ENCODE assay signal across 10 mouse cellular contexts in the genomic region with DNA sequence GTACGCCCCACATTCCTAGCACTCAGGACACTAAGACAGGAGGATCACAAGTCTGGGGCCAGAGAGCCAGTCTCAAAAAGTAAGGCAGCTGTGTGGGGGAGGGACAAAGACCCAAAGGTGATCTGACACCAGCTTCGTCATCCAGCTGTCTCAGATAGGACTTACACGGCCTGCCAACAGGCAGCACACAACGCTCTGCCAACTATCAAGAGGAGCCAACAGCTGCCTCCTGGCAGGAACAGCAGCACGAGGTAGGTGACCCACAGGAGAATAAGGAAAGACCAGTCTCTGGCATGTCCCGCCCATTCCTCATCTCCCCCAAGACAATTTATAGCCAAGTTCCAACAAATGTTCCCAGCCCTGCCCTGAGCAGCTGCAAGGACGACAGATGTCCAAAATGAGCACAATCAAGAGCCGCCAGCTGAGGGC. TPM values are rescaled to one million over a fixed set of nuclear protein-coding genes. Genes with fewer than 3 reads are reported as not detected.
DNase-seq lines count a peak whose midpoint lies in the region; ATAC-seq and TF ChIP-seq lines count a peak whose summit lies in the region.
"Had no signal": no experiment of that assay in that cellular context is flagged by ENCODE, and none has a peak within 500 bp of the region (broad histone marks: within the 10 kb centered on the region; RNA-seq: fewer than 3 reads in every experiment).

No protein-coding gene starts in this region.

- WGBS in heart, embryonic 13.5 days: 23% methylated on average over 8 of the region's 8 CpGs
- WGBS in lung, postnatal 0 days: 33% methylated on average over 8 of the region's 8 CpGs
- WGBS in forebrain, embryonic 14.5 days: 83% methylated on average over 8 of the region's 8 CpGs

- peak overlapping the region; percentile 76 for H3K9ac ChIP-seq in heart, embryonic 13.5 days
- H3K9ac ChIP-seq in lung, postnatal 0 days (replicated peaks; ENCODE audit: low read depth): no peak overlapping the region
- H3K9ac ChIP-seq in forebrain, embryonic 14.5 days (ENCODE audit: low read length): no peak overlapping the region
- H3K9ac ChIP-seq: midbrain, embryonic 12.5 days had no signal

- intact Hi-C loops in left cerebral cortex, postnatal 10 days (cut with DNase I): no loop called here

- H3K4me1 ChIP-seq in brown adipose tissue, adult 24 weeks (ENCODE audit: control insufficient read depth, insufficient read depth, insufficient read length, low read length): peaks cover 58% of the 10 kb centered on the region
- H3K4me1 ChIP-seq in heart, embryonic 13.5 days: peaks cover 99% of the 10 kb centered on the region
- H3K4me1 ChIP-seq in lung, postnatal 0 days (ENCODE audit: insufficient read depth, low read depth, low read length): peaks cover 43% of the 10 kb centered on the region
- no peaks in the 10 kb centered on the region for H3K4me1 ChIP-seq in forebrain, embryonic 14.5 days (ENCODE audit: control insufficient read depth, insufficient read depth, low read length)
- H3K4me1 ChIP-seq: midbrain, embryonic 12.5 days had no signal

- H3K36me3 ChIP-seq in heart, embryonic 13.5 days: peaks cover 89% of the 10 kb centered on the region
- H3K36me3 ChIP-seq in lung, postnatal 0 days (ENCODE audit: insufficient read depth, low read length): no peaks in the 10 kb centered on the region
- 0 out of 2 replicates have a peak, but pooled peaks cover 3% of the 10 kb centered on the region for H3K36me3 ChIP-seq in forebrain, embryonic 14.5 days (ENCODE audit: control insufficient read depth, insufficient read depth, low read length)
- H3K36me3 ChIP-seq: midbrain, embryonic 12.5 days had no signal

- TF ChIP-seq CTCF in lung, postnatal 0 days (IDR thresholded peaks at IDR 0.05): no peak; the same call in 1 of the 2 replicates

- no peak for TF ChIP-seq EP300 in lung, postnatal 0 days (IDR thresholded peaks at IDR 0.05)

- no peak for ATAC-seq in heart, embryonic 13.5 days (ENCODE audit: extremely low read depth, insufficient number of reproducible peaks, low FRiP score, low TSS enrichment)
- ATAC-seq in lung, postnatal 0 days: peak; percentile 43
- no peak for ATAC-seq in forebrain, embryonic 14.5 days

- H3K4me2 ChIP-seq in heart, embryonic 13.5 days: peak overlapping the region; percentile 76
- H3K4me2 ChIP-seq in lung, postnatal 0 days (replicated peaks; ENCODE audit: low read depth, low read length): no peak overlapping the region
- no peak overlapping the region for H3K4me2 ChIP-seq in forebrain, embryonic 14.5 days (ENCODE audit: low read length)
- H3K4me2 ChIP-seq: midbrain, embryonic 12.5 days had no signal

- H3K27ac ChIP-seq in brown adipose tissue, adult 24 weeks (replicated peaks; ENCODE audit: low read depth, low read length): peak overlapping the region; percentile 43
- peak overlapping the region; percentile 87 for H3K27ac ChIP-seq in heart, embryonic 13.5 days (replicated peaks)
- peak overlapping the region; percentile 52 for H3K27ac ChIP-seq in lung, postnatal 0 days (ENCODE audit: low read length)
- H3K27ac ChIP-seq in forebrain, embryonic 14.5 days (ENCODE audit: low read depth, low read length): no peak overlapping the region
- H3K27ac ChIP-seq: midbrain, embryonic 12.5 days had no signal

- peak; percentile 28 for DNase-seq in kidney, adult 9 months
- DNase-seq in kidney, adult 8-10 months: no peak
- DNase-seq in lung, postnatal 0 days (ENCODE audit: low spot score): peak; percentile 67
- DNase-seq in forebrain, embryonic 14.5 days (ENCODE audit: low spot score): no peak
- no peak for DNase-seq in frontal cortex, adult 2 months (ENCODE audit: extremely low spot score in 1 of 2, low spot score in 1 of 2)
- no peak for DNase-seq in left cerebral cortex, postnatal 10 days (ENCODE audit: extremely low spot score in 1 of 2, low spot score in 2 of 2)

- H3K4me3 ChIP-seq in brown adipose tissue, adult 24 weeks (ENCODE audit: insufficient read depth, low read depth, low read length): no peak overlapping the region
- peak overlapping the region; percentile 82 for H3K4me3 ChIP-seq in heart, embryonic 13.5 days
- no peak overlapping the region for H3K4me3 ChIP-seq in lung, postnatal 0 days (ENCODE audit: low read depth, low read length)
- no peak overlapping the region for H3K4me3 ChIP-seq in forebrain, embryonic 14.5 days (ENCODE audit: low read depth, low read length)
- H3K4me3 ChIP-seq: midbrain, embryonic 12.5 days had no signal

- no peaks in the 10 kb centered on the region for H3K27me3 ChIP-seq in heart, embryonic 13.5 days (replicated peaks)
- H3K27me3 ChIP-seq in lung, postnatal 0 days (replicated peaks; ENCODE audit: insufficient read depth, low read length): no peaks in the 10 kb centered on the region
- no peaks in the 10 kb centered on the region for H3K27me3 ChIP-seq in forebrain, embryonic 14.5 days (replicated peaks; ENCODE audit: control insufficient read depth, insufficient read depth, low read length)
- H3K27me3 ChIP-seq: midbrain, embryonic 12.5 days had no signal

- H3K9me3 ChIP-seq in heart, embryonic 13.5 days: no peaks in the 10 kb centered on the region
- H3K9me3 ChIP-seq in lung, postnatal 0 days (ENCODE audit: low read length): no peaks in the 10 kb centered on the region
- no peaks in the 10 kb centered on the region for H3K9me3 ChIP-seq in forebrain, embryonic 14.5 days (replicated peaks; ENCODE audit: control insufficient read depth, low read length)
- H3K9me3 ChIP-seq: G1E; midbrain, embryonic 12.5 days had no signal

RNA-seq across cellular contexts. Expression of gene Igf2r, which starts 9.8 kb away (rescaled TPM):
- polyA plus RNA-seq in brown adipose tissue, adult 24 weeks (2012; ENCODE audit: insufficient read depth, insufficient read length, missing spikeins): 15.7 and 16.3 TPM in 2 replicates
- 142 and 143 TPM in 2 replicates for polyA plus RNA-seq in heart, embryonic 13.5 days (2015; fragmentation: Nextera tagmentation; extraction: Ambion mirVana)
- polyA plus RNA-seq in lung, postnatal 0 days (2015; fragmentation: Nextera tagmentation; extraction: Ambion mirVana): 26.7 and 27.9 TPM in 2 replicates
- 9.6 and 10.9 TPM in 2 replicates for polyA plus RNA-seq in forebrain, embryonic 14.5 days (2014; fragmentation: Nextera tagmentation; extraction: Ambion mirVana)
- 12.7 and 14.8 TPM in 2 replicates for polyA plus RNA-seq in frontal cortex, adult 2 months (2012; rRNA removed)
- 10 to 100 TPM; 24.9 to 25.6 TPM for total RNA-seq in left cerebral cortex, postnatal 10 days (2021)

Comparison
In these comparisons a context has a peak if more than half of its experiments do, and no peak if none do; other contexts are left out.
1. DNase-seq: peak in kidney, adult 9 months (single experiment) and lung, postnatal 0 days (single experiment); none in kidney, adult 8-10 months (0 of 2), forebrain, embryonic 14.5 days (single experiment), frontal cortex, adult 2 months (0 of 2) and left cerebral cortex, postnatal 10 days (0 of 2).